Mouse (Mus musculus): ENCODE results near the gene Erlin1.

DNA sequence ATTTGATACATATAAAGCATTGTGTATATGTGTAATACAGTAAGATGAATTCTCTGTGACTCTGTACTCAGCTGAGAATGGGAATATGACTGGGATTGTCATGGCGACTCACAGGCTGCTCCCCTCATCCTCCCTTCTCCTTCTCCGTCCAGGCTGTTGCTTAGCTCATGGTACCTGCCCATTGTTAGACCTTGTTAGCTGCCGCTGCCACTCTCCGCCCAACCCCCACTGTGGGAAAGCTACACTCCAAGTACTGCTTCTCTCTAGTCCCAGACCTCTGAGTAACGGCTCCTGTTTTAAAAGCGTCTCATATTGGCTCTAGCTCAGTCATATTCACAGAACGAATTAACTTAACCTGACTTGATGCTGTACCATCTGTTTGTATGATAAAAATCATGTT lies 49.8 kb downstream of the Erlin1 start:
- no peak for TF ChIP-seq CTCF (IDR thresholded peaks at IDR 0.05; ENCODE audit: low read depth, low read length)
- no peak for TF ChIP-seq GATA1 (IDR thresholded peaks at IDR 0.05; ENCODE audit: borderline replicate concordance, low read length)
- no peak for TF ChIP-seq TAL1 (conservative IDR thresholded peaks at IDR 0.05; ENCODE audit: low read depth, low read length)
- no peak for TF ChIP-seq GATA2 (IDR thresholded peaks at IDR 0.05; ENCODE audit: borderline replicate concordance, low read depth, low read length)
- no peak for TF ChIP-seq POLR2AphosphoS5 (IDR thresholded peaks at IDR 0.05; ENCODE audit: insufficient replicate concordance, low read depth, low read length)

Measured in G1E (cell line).